Mouse (Mus musculus) olfactory bulb, adult 2 months (tissue): ENCODE results near the gene 3110082I17Rik.

Experiments used
- CTCF ChIP-seq: fragments of 200-500 bp; IDR thresholded peaks from 2 replicates; pipeline ENCODE4 v1.5.1; 2012; ENCODE audit warnings: low read depth, mild to moderate bottlenecking, low read length, moderate library complexity; ENCODE audit not compliant: insufficient read depth
- POLR2A ChIP-seq: fragments of 200-500 bp; IDR thresholded peaks from 2 replicates; pipeline ENCODE4 v1.6.1; 2012; ENCODE audit warnings: mild to moderate bottlenecking, low read depth, low read length, moderate library complexity; ENCODE audit not compliant: insufficient read depth

DNA sequence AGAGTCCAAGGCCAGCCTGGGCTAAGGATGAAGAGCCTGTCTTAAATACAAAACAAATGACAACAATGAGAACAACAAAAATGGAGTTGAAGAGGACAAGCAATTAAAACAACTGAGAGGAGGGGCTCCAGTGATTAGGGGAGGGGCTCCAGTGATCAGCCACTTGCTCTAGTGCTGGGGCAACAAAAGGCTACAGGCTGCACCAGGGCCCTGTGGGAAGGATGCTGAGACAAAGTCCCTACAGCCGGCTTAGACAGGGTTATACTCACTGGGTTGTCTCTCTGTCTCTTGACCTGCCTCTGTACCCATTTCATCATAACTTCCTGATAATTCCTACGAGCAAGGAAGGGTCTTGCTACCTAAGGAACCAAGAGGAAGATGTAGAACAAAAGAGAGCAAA lies 42.2 kb downstream of the 3110082I17Rik start:
- no peak for TF ChIP-seq POLR2A
- no peak for TF ChIP-seq CTCF
